Mouse (Mus musculus) skeletal muscle tissue, adult 2 months (tissue): ENCODE data around the gene Cntn5.

ENCODE experiments used
- DNase-seq: peaks from one replicate; pipeline ENCODE4 v3.0.0-alpha.2; 2012; ENCODE audit warnings: low read depth, low spot score

Cntn5 gene

GRCm38 (mm10) chr9:9937444-9938436 is 966.8 kb downstream of the Cntn5 start:
- no peak for DNase-seq

- DNase-seq: no peak
Observed at GRCm38 (mm10) chr9:9920580-9920979, 984.0 kb downstream of the Cntn5 start.

GRCm38 (mm10) chr9:9899070-9899469 is 1005.5 kb downstream of the Cntn5 start:
- no peak for DNase-seq

- DNase-seq: no peak
Observed at GRCm38 (mm10) chr9:9886210-9886609, 1018.4 kb downstream of the Cntn5 start.

GRCm38 (mm10) chr9:9882779-9883383 is 1021.7 kb downstream of the Cntn5 start:
- no peak for DNase-seq

- DNase-seq: no peak
Observed at GRCm38 (mm10) chr9:9872112-9873035, 1032.2 kb downstream of the Cntn5 start.

GRCm38 (mm10) chr9:9860631-9861030 is 1043.9 kb downstream of the Cntn5 start:
- DNase-seq: no peak

- DNase-seq: no peak
Observed at GRCm38 (mm10) chr9:9859323-9859722, 1045.3 kb downstream of the Cntn5 start.

- DNase-seq: no peak
Observed at GRCm38 (mm10) chr9:9854791-9855190, 1049.8 kb downstream of the Cntn5 start.

GRCm38 (mm10) chr9:9830231-9830630 is 1074.3 kb downstream of the Cntn5 start:
- DNase-seq: no peak

GRCm38 (mm10) chr9:9819963-9820362 is 1084.6 kb downstream of the Cntn5 start:
- DNase-seq: no peak

GRCm38 (mm10) chr9:9817477-9817876 is 1087.1 kb downstream of the Cntn5 start:
- DNase-seq: no peak

GRCm38 (mm10) chr9:9799546-9799945 is 1105.0 kb downstream of the Cntn5 start:
- no peak for DNase-seq

GRCm38 (mm10) chr9:9783680-9784079 is 1120.9 kb downstream of the Cntn5 start:
- no peak for DNase-seq

- DNase-seq: no peak
Observed at GRCm38 (mm10) chr9:9781157-9781884, 1123.3 kb downstream of the Cntn5 start.

GRCm38 (mm10) chr9:9779646-9780045 is 1124.9 kb downstream of the Cntn5 start:
- no peak for DNase-seq

GRCm38 (mm10) chr9:9770777-9771176 is 1133.8 kb downstream of the Cntn5 start:
- DNase-seq: no peak

- no peak for DNase-seq
Observed at GRCm38 (mm10) chr9:9769659-9770058, 1134.9 kb downstream of the Cntn5 start.

GRCm38 (mm10) chr9:9718145-9718544 is 1186.4 kb downstream of the Cntn5 start:
- DNase-seq: no peak

GRCm38 (mm10) chr9:9708671-9709070 is 1195.9 kb downstream of the Cntn5 start:
- DNase-seq: no peak

- DNase-seq: no peak
Observed at GRCm38 (mm10) chr9:9707766-9708165, 1196.8 kb downstream of the Cntn5 start.
